Mouse (Mus musculus) heart, postnatal 0 days (tissue): Measurements from ENCODE around the gene Ap1s3.

Source experiments
- CTCF ChIP-seq: IDR thresholded peaks from 2 replicates; pipeline ENCODE4 v1.5.1; 2016; ENCODE audit warnings: antibody characterized with exemption, control low read depth, low read depth
- EP300 ChIP-seq: IDR thresholded peaks from 2 replicates; pipeline ENCODE4 v1.6.1; 2016; ENCODE audit warnings: antibody characterized with exemption, low read depth

DNA sequence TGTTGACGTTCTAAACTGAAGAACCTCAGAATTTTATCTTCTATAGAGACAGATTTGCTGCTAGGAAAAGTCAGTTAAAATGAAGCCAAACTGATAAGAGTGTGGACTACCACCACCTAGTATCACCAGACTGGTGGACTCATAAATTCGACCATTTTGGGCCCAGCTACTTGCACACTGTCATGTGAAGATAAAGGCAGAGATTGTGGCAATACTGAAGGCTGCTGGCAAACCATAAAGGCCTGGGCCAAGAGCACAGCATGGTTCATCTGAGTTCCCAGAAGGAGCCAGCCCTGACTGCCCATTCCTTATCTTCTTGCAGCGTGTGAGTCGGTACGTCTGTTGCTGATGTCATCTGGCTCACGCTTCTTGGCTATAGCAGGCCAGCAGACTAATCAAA is 30.4 kb downstream of the Ap1s3 start:
- TF ChIP-seq EP300 (no peak), CTCF (no peak)
